ENCODE assay signal across 23 mouse cellular contexts in the genomic region with DNA sequence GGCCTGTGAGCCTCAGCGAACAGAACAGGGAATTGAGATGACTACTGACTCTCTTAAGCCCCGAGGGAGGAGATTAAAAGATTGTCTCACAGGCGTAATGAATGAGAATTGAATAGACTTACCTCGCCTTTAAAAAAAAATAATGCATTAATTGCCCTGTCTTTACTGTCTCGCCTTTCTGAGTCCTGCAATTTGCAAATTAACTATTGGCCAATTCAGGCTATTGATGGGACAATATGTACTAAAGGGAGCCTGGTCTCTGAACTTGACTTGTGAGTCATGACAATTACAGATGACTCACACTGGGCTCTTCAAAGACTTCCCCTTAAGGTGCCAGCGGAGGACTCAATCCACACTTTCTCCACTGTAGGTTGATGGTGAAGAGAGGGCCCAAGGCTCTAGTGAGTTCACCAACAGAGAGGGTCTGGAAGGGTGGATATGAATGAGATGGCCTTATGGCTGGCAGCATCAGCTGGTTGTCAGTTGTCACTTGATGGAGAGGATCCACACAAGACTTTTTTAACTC.
A peak's percentile ranks its signal among the peaks of the same experiment; 100 is the strongest.
DNase-seq lines count a peak whose midpoint lies in the region; ATAC-seq and TF ChIP-seq lines count a peak whose summit lies in the region.
"Had no signal": no experiment of that assay in that cellular context is flagged by ENCODE, and none has a peak within 500 bp of the region (broad histone marks: within the 10 kb centered on the region; RNA-seq: fewer than 3 reads in every experiment).

No protein-coding gene starts in this region.

- no peak for ATAC-seq in kidney, embryonic 14.5 days (ENCODE audit: low FRiP score, low TSS enrichment)
- ATAC-seq: activated CD4-positive, CD25-positive, alpha-beta regulatory T cell, adult 4 months; forebrain, embryonic 14.5 days; hindbrain, postnatal 0 days had no signal

- peaks cover 3% of the 10 kb centered on the region; the same call in 1 of the 2 replicates for H3K4me1 ChIP-seq in kidney, embryonic 14.5 days (ENCODE audit: control insufficient read depth, insufficient read depth, low read length)
- H3K4me1 ChIP-seq: forebrain, embryonic 10.5 days had no signal

- no peak for TF ChIP-seq CTCF in C2C12 (IDR thresholded peaks at IDR 0.05; ENCODE audit: control insufficient read depth, insufficient read depth, insufficient read length)

- WGBS in kidney, embryonic 14.5 days = 82% methylated on average over 6 of the region's 6 CpGs

- H3K79me3 ChIP-seq in C2C12 (ENCODE audit: low read depth) = no peaks in the 10 kb centered on the region

- H3ac ChIP-seq in C2C12 (ENCODE audit: control insufficient read depth, insufficient read length, low read depth) = no peak overlapping the region

- H3K4me3 ChIP-seq in C2C12 (ENCODE audit: insufficient read depth, poor library complexity, severe bottlenecking) = no peak overlapping the region
- no peak overlapping the region for H3K4me3 ChIP-seq in kidney, embryonic 14.5 days (ENCODE audit: low read length)
- H3K4me3 ChIP-seq: forebrain, embryonic 10.5 days; heart, embryonic 15.5 days; hindbrain, embryonic 13.5 days had no signal

- DNase-seq in 3134 (ENCODE audit: extremely low read depth, insufficient read length, low spot score) (peak; percentile 32), NIH3T3 (ENCODE audit: low read depth) (peak; percentile 33)
- DNase-seq in gonadal fat pad, adult 2 months (ENCODE audit: low read depth) = peak; percentile 23
- DNase-seq in layer of hippocampus, adult 11-12 months (ENCODE audit: low spot score) = no peak
- no peak for DNase-seq in ovary, postnatal 10 days (ENCODE audit: low spot score)
- DNase-seq: adrenal gland, postnatal 36 days; B cell, adult 2 months; cerebellum, adult 11 months; cerebellum, adult 9-10 months; cerebellum, postnatal 25 days; gastrocnemius, postnatal 36 days; heart, adult 18-20 months; heart, postnatal 14 days; kidney, adult 18-20 months had no signal

- H3K4me2 ChIP-seq in kidney, embryonic 14.5 days (replicated peaks; ENCODE audit: low read depth, low read length) = no peak overlapping the region
- H3K4me2 ChIP-seq: heart, embryonic 11.5 days; heart, embryonic 15.5 days; hindbrain, embryonic 13.5 days had no signal

- no peaks in the 10 kb centered on the region for H3K79me2 ChIP-seq in C2C12 (ENCODE audit: control insufficient read depth, insufficient read depth)

- no peaks in the 10 kb centered on the region for H3K27me3 ChIP-seq in C2C12 (ENCODE audit: control insufficient read depth, insufficient read depth, insufficient read length)
- H3K27me3 ChIP-seq in kidney, embryonic 14.5 days (ENCODE audit: control insufficient read depth, insufficient read depth, low read length) = no peaks in the 10 kb centered on the region
- H3K27me3 ChIP-seq: heart, embryonic 15.5 days; hindbrain, embryonic 13.5 days had no signal

- no peak overlapping the region for H3K27ac ChIP-seq in kidney, embryonic 14.5 days (ENCODE audit: low read depth, low read length)
- H3K27ac ChIP-seq: forebrain, embryonic 10.5 days; heart, embryonic 15.5 days; hindbrain, embryonic 13.5 days; hindbrain, postnatal 0 days had no signal

- no peaks in the 10 kb centered on the region for H3K36me3 ChIP-seq in C2C12 (ENCODE audit: control insufficient read depth, insufficient read depth)
- H3K36me3 ChIP-seq in kidney, embryonic 14.5 days (ENCODE audit: control insufficient read depth, insufficient read depth, low read length) = no peaks in the 10 kb centered on the region
- H3K36me3 ChIP-seq: forebrain, embryonic 10.5 days; heart, embryonic 15.5 days; hindbrain, embryonic 13.5 days had no signal

- no peak overlapping the region for H3K9ac ChIP-seq in kidney, embryonic 14.5 days (ENCODE audit: low read depth, low read length)
- H3K9ac ChIP-seq: heart, embryonic 15.5 days; hindbrain, embryonic 13.5 days had no signal

- no peaks in the 10 kb centered on the region for H3K9me3 ChIP-seq in kidney, embryonic 14.5 days (ENCODE audit: control insufficient read depth, low read length)
- H3K9me3 ChIP-seq: forebrain, embryonic 10.5 days; heart, embryonic 15.5 days; hindbrain, embryonic 13.5 days had no signal

TF ChIP-seq in C2C12, 6 proteins besides CTCF, POLR2A, EP300 and RAD21:
- TF ChIP-seq FOSL1 (IDR thresholded peaks at IDR 0.05; ENCODE audit: insufficient read depth, low read length, poor library complexity, severe bottlenecking) (peak; percentile 70), CEBPB (IDR thresholded peaks at IDR 0.05; ENCODE audit: low read depth) (peak; percentile 68), MYOG (IDR thresholded peaks at IDR 0.05; ENCODE audit: control insufficient read depth, extremely low read depth, insufficient read length) (no peak)

Comparison
In these comparisons a context has a peak if more than half of its experiments do, and no peak if none do; other contexts are left out.
1. DNase-seq: peak in 3134 (single experiment), NIH3T3 (single experiment) and gonadal fat pad, adult 2 months (single experiment); none in layer of hippocampus, adult 11-12 months (single experiment) and ovary, postnatal 10 days (single experiment).